Mouse (Mus musculus): ENCODE data around the gene Slc7a15. TPM values are rescaled to one million over a fixed set of nuclear protein-coding genes. Genes with fewer than 3 reads are reported as not detected.
"Not testable (repeated sequence)": the region's sequence is repeated elsewhere in the genome, so short reads cannot be mapped to it uniquely, and the experiment has no call there.

The Slc7a15 gene
- polyA plus RNA-seq, 1 experiment from 2014 or later, result 0.05 TPM

DNA sequence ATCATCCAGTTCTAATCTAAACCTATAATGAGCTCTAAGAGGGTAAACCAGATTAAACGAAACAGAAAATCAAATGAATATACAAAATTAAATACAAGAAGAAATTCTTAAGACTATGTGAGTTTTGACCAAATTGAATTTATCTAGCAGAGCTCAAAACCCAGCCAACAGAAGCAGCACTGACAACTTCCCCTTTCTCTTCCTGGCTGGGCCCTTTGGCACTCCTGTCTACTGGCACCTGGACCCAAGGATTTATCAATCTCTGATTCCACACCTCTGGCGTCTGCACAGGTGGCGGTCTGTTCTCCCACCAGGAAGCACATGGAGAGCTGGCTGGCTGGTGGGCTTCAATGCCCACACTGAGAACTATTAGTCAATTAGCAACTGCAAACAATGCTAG lies 39.0 kb downstream of the Slc7a15 start:
- not testable (repeated sequence) for H3K36me3 ChIP-seq (replicated peaks); H3K27me3 ChIP-seq
- 40% methylated on average over 3 of the region's 3 CpGs for WGBS (ENCODE audit: insufficient replicate concordance)

GRCm38 (mm10) chr12:8556189-8556588 lies 42.7 kb downstream of the Slc7a15 start:
- H3K4me3 ChIP-seq (replicated peaks), result no peak overlapping the region
- H3K27ac ChIP-seq (replicated peaks), result no peak overlapping the region
- H3K9ac ChIP-seq, result no peak overlapping the region
- H3K27me3 ChIP-seq, result no peaks in the 10 kb centered on the region
- no peak for ATAC-seq (ENCODE audit: insufficient read depth)
- no peaks in the 10 kb centered on the region for H3K4me1 ChIP-seq (replicated peaks)
- no peak overlapping the region for H3K4me2 ChIP-seq
- H3K9me3 ChIP-seq (replicated peaks), result no peaks in the 10 kb centered on the region
- no peaks in the 10 kb centered on the region for H3K36me3 ChIP-seq (replicated peaks)

More for the DNA sequence above, 39.0 kb downstream of the Slc7a15 start:
- H3K9ac ChIP-seq; H3K4me2 ChIP-seq; H3K4me3 ChIP-seq (replicated peaks); H3K4me1 ChIP-seq (replicated peaks); ATAC-seq (ENCODE audit: insufficient read depth); H3K9me3 ChIP-seq (replicated peaks); H3K27ac ChIP-seq (replicated peaks): not testable (repeated sequence)

DNA sequence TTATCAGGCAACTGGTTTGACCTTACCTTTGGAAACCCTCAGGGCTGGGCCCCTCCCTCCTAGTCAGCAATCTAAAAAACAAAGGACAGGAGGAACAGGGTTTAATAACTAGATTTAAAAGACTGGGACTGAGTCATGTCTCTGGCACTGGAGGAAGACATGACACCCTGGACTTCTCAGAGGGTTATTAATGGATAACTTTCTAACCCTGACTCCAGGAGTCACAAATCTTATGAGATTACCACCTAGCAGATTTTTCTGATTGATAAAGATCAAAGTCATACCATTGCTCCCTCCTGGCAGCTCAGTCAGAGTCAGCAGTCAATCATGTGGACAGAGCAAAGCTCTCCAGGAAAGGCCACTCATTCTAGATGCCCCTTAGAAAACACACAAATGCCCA lies 43.4 kb downstream of the Slc7a15 start:
- Histone ChIP-seq H3K27ac (replicated peaks) (no peak overlapping the region), H3K36me3 (replicated peaks) (no peaks in the 10 kb centered on the region), H3K9me3 (replicated peaks) (no peaks in the 10 kb centered on the region), H3K4me2 (no peak overlapping the region), H3K9ac (no peak overlapping the region), H3K27me3 (no peaks in the 10 kb centered on the region), H3K4me3 (replicated peaks) (no peak overlapping the region), H3K4me1 (replicated peaks) (no peaks in the 10 kb centered on the region)
- ATAC-seq (ENCODE audit: insufficient read depth), result no peak

GRCm38 (mm10) chr12:8547357-8547756 lies 51.5 kb downstream of the Slc7a15 start:
- H3K36me3 ChIP-seq (replicated peaks), result no peaks in the 10 kb centered on the region
- H3K9me3 ChIP-seq (replicated peaks), result no peaks in the 10 kb centered on the region
- H3K9ac ChIP-seq, result no peak overlapping the region
- no peak overlapping the region for H3K4me3 ChIP-seq (replicated peaks)
- H3K4me1 ChIP-seq (replicated peaks), result 0 out of 2 replicates have a peak, but pooled peaks cover 2% of the 10 kb centered on the region
- H3K27ac ChIP-seq (replicated peaks), result no peak overlapping the region
- ATAC-seq (ENCODE audit: insufficient read depth), result peak; percentile 47
- 11% methylated on average over 11 of the region's 11 CpGs for WGBS (ENCODE audit: insufficient replicate concordance)
- no peak overlapping the region for H3K4me2 ChIP-seq
- no peaks in the 10 kb centered on the region for H3K27me3 ChIP-seq

- Histone ChIP-seq H3K36me3 (replicated peaks) (no peaks in the 10 kb centered on the region), H3K9me3 (replicated peaks) (no peaks in the 10 kb centered on the region), H3K27ac (replicated peaks) (no peak overlapping the region), H3K4me2 (no peak overlapping the region), H3K27me3 (no peaks in the 10 kb centered on the region), H3K4me1 (replicated peaks) (0 out of 2 replicates have a peak, but pooled peaks cover 2% of the 10 kb centered on the region), H3K9ac (no peak overlapping the region), H3K4me3 (replicated peaks) (no peak overlapping the region)
- ATAC-seq (ENCODE audit: insufficient read depth), result no peak
- WGBS (ENCODE audit: insufficient replicate concordance), result 64% methylated on average over 6 of the region's 6 CpGs
Measured at GRCm38 (mm10) chr12:8546801-8547200, 52.1 kb downstream of the Slc7a15 start.

DNA sequence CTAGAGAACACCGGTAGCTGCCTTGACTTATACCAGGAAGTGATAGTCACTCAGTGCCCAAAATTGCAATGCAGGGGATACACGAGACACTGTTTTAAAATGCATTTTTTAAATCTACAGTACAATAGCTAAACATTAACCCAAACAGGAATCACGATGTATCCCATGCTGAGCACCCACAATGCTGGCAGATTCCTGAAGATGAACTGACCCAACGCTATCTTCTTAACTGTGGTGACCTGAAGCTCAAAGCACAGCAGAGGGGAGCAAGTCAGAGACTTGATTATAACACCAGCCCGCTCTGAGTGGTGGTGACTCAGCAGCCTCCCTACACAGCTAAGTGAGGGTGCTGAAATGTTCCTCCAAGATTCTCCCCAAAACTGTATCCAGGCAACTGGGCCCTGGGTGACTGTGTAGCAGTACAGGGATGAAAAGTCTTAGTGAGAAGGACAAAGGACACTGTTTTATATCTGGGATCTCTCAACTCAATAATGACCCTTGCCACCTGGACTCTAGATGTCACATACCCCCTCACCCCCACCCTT lies 53.7 kb downstream of the Slc7a15 start:
- no peaks in the 10 kb centered on the region for H3K36me3 ChIP-seq (replicated peaks)
- no peak overlapping the region for H3K4me2 ChIP-seq
- WGBS (ENCODE audit: insufficient replicate concordance), result 54% methylated on average over 5 of the region's 5 CpGs
- H3K4me3 ChIP-seq (replicated peaks), result no peak overlapping the region
- H3K4me1 ChIP-seq (replicated peaks), result 0 out of 2 replicates have a peak, but pooled peaks cover 2% of the 10 kb centered on the region
- no peak overlapping the region for H3K9ac ChIP-seq
- no peaks in the 10 kb centered on the region for H3K9me3 ChIP-seq (replicated peaks)
- H3K27me3 ChIP-seq, result no peaks in the 10 kb centered on the region
- no peak overlapping the region for H3K27ac ChIP-seq (replicated peaks)
- no peak for ATAC-seq (ENCODE audit: insufficient read depth)

GRCm38 (mm10) chr12:8542371-8542770 lies 56.5 kb downstream of the Slc7a15 start:
- Histone ChIP-seq H3K4me1 (replicated peaks) (no peaks in the 10 kb centered on the region), H3K4me3 (replicated peaks) (no peak overlapping the region), H3K9me3 (replicated peaks) (no peaks in the 10 kb centered on the region), H3K9ac (no peak overlapping the region), H3K27ac (replicated peaks) (no peak overlapping the region), H3K4me2 (no peak overlapping the region), H3K36me3 (replicated peaks) (no peaks in the 10 kb centered on the region), H3K27me3 (no peaks in the 10 kb centered on the region)
- WGBS (ENCODE audit: insufficient replicate concordance), result 58% methylated on average over 4 of the region's 4 CpGs
- no peak for ATAC-seq (ENCODE audit: insufficient read depth)

DNA sequence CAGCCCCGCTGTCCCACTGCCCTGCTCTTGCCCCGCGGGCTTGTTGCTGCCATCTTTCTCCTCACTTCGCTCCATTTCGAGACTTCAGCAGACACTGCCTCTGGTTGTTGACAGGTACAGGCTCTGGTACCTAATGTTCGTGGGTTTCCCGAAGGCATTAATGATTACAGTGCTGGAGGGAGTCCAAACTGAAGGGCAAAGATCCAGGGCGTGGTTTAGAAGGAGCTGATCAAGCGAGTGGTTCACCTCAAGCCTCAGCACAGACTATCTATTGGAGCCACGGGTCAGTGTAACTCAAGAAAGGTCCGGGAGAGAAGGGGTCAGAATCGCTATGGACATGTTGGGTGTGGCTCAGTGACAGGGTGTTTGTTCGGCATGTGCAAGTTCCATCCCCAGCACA lies 59.4 kb downstream of the Slc7a15 start:
- H3K27ac ChIP-seq (replicated peaks), result no peak overlapping the region
- H3K4me2 ChIP-seq, result no peak overlapping the region
- no peaks in the 10 kb centered on the region for H3K9me3 ChIP-seq (replicated peaks)
- H3K4me1 ChIP-seq (replicated peaks), result 0 out of 2 replicates have a peak, but pooled peaks cover 5% of the 10 kb centered on the region
- H3K36me3 ChIP-seq (replicated peaks), result no peaks in the 10 kb centered on the region
- no peak overlapping the region for H3K4me3 ChIP-seq (replicated peaks)
- no peak overlapping the region for H3K9ac ChIP-seq
- WGBS (ENCODE audit: insufficient replicate concordance), result 61% methylated on average over 13 of the region's 13 CpGs
- H3K27me3 ChIP-seq, result no peaks in the 10 kb centered on the region
- ATAC-seq (ENCODE audit: insufficient read depth), result no peak

DNA sequence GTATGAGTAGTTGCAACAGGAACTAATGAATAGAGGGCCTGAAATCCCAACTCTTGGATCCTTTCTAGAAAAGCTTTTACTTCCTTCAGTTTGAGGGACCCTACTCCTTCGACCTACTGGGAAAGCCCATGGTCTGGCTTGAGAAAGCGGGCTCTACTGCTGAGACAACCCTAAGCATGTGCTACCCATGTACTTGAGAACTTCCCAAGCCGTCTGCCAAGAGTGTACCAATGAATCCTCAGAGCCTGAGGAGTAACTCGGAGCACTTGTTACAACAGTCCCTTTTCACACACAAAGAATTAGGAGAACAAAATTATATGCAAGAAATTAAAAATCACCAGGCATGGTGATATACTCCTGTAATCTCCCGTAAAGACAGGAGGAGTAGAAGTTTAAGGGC lies 61.6 kb downstream of the Slc7a15 start:
- no peaks in the 10 kb centered on the region for H3K9me3 ChIP-seq (replicated peaks)
- no peak overlapping the region for H3K4me3 ChIP-seq (replicated peaks)
- H3K27me3 ChIP-seq, result no peaks in the 10 kb centered on the region
- 54% methylated on average over 5 of the region's 5 CpGs for WGBS (ENCODE audit: insufficient replicate concordance)
- H3K9ac ChIP-seq, result no peak overlapping the region
- no peak overlapping the region for H3K27ac ChIP-seq (replicated peaks)
- H3K36me3 ChIP-seq (replicated peaks), result no peaks in the 10 kb centered on the region
- no peak for ATAC-seq (ENCODE audit: insufficient read depth)
- H3K4me1 ChIP-seq (replicated peaks), result 0 out of 2 replicates have a peak, but pooled peaks cover 5% of the 10 kb centered on the region
- H3K4me2 ChIP-seq, result no peak overlapping the region

- no peak for ATAC-seq (ENCODE audit: insufficient read depth)
- Histone ChIP-seq H3K4me2 (no peak overlapping the region), H3K27me3 (no peaks in the 10 kb centered on the region), H3K9ac (no peak overlapping the region), H3K9me3 (replicated peaks) (no peaks in the 10 kb centered on the region), H3K4me3 (replicated peaks) (no peak overlapping the region), H3K27ac (replicated peaks) (no peak overlapping the region), H3K36me3 (replicated peaks) (no peaks in the 10 kb centered on the region), H3K4me1 (replicated peaks) (0 out of 2 replicates have a peak, but pooled peaks cover 5% of the 10 kb centered on the region)
- WGBS (ENCODE audit: insufficient replicate concordance), result 61% methylated on average over 9 of the region's 9 CpGs
Measured at GRCm38 (mm10) chr12:8536221-8536965, 62.5 kb downstream of the Slc7a15 start.

GRCm38 (mm10) chr12:8535596-8535995 lies 63.3 kb downstream of the Slc7a15 start:
- Histone ChIP-seq H3K27ac (replicated peaks) (no peak overlapping the region), H3K36me3 (replicated peaks) (no peaks in the 10 kb centered on the region), H3K4me2 (no peak overlapping the region), H3K4me1 (replicated peaks) (0 out of 2 replicates have a peak, but pooled peaks cover 5% of the 10 kb centered on the region), H3K27me3 (no peaks in the 10 kb centered on the region), H3K9ac (no peak overlapping the region), H3K9me3 (replicated peaks) (no peaks in the 10 kb centered on the region), H3K4me3 (replicated peaks) (no peak overlapping the region)
- WGBS (ENCODE audit: insufficient replicate concordance), result 60% methylated on average over 7 of the region's 7 CpGs
- no peak for ATAC-seq (ENCODE audit: insufficient read depth)

DNA sequence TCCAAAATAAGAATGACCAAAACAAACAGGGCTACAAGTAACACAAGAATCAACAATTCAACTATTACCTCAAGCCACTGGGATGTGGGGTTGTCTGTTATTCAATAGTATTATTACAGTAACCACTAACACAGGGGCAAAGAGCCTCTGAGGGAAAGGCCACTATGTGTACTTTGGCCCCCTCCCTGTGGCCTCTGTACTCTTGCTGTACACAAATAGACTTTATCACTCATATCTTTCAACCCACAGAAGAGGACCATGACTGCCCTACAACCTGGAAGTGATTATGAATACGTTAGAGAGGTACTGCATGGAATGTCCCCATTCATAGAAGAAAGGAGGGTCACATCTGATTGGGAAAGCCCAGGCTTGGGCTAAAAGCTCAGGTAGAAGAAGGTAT lies 64.0 kb downstream of the Slc7a15 start:
- Histone ChIP-seq H3K4me1 (replicated peaks) (0 out of 2 replicates have a peak, but pooled peaks cover 5% of the 10 kb centered on the region), H3K27me3 (no peaks in the 10 kb centered on the region), H3K9me3 (replicated peaks) (no peaks in the 10 kb centered on the region), H3K27ac (replicated peaks) (no peak overlapping the region), H3K4me3 (replicated peaks) (no peak overlapping the region), H3K9ac (no peak overlapping the region), H3K36me3 (replicated peaks) (no peaks in the 10 kb centered on the region), H3K4me2 (no peak overlapping the region)
- 44% methylated on average over 1 of the region's 1 CpGs for WGBS (ENCODE audit: insufficient replicate concordance)
- ATAC-seq (ENCODE audit: insufficient read depth), result no peak

All from liver, embryonic 15.5 days (tissue).